Mouse (Mus musculus) bone marrow, adult 2 months (tissue): ENCODE results near the gene Traf1.
A peak's percentile ranks its signal among the peaks of the same experiment; 100 is the strongest.

Experiments used
- CTCF ChIP-seq: fragments of 200-500 bp; IDR thresholded peaks from 2 replicates; pipeline ENCODE4 v1.5.1; 2011; ENCODE audit warnings: low read length, control low read depth; ENCODE audit not compliant: control insufficient read depth, insufficient read depth
- POLR2A ChIP-seq: fragments of 200-500 bp; IDR thresholded peaks from 2 replicates; pipeline ENCODE4 v1.6.1; 2011; ENCODE audit warnings: low read depth, mild to moderate bottlenecking, control low read depth, low read length, borderline replicate concordance; ENCODE audit not compliant: control insufficient read depth

DNA sequence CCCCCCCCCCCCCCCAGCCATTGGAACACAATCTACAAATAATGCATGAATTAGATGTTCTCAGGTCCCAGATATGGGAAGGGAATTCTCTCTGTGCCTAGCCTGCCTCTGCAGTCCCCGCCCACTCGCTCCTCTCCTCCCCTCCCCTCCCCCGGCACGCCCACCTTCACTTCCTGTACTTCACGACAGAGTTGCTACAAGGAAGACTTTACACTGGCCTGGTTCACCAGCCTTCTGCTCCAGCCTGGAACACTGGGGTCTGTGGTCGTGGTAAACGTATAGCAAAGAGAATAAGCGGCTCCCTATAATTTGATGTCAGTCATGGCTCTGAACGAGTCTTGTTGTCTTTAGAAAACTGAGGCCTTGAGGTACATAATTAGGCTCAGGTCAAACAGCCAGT lies 3.7 kb upstream of the Traf1 start:
- TF ChIP-seq CTCF (no peak), POLR2A (peak; percentile 29; the same call in 1 of the 2 replicates)
